Mouse (Mus musculus): Measurements from ENCODE around the gene Slc12a5. TPM values are rescaled to one million over a fixed set of nuclear protein-coding genes. Genes with fewer than 3 reads are reported as not detected.

Gene Slc12a5
- polyA plus RNA-seq, 1 experiment from 2014 or later = 0.84 TPM

GRCm38 (mm10) chr2:164940140-164940830 is 20.3 kb upstream of the Slc12a5 start, which contains the start of gene Mmp9:
Gene Mmp9, plus strand, starts transcription at chr2:164940780.
- Histone ChIP-seq H3K4me2 (replicated peaks; ENCODE audit: low read depth, low read length) (no peak within 1 kb of the TSS), H3K9ac (replicated peaks; ENCODE audit: low read depth) (no peak within 1 kb of the TSS), H3K4me1 (ENCODE audit: insufficient read depth, low read depth, low read length) (no peaks in the 10 kb centered on the region), H3K36me3 (ENCODE audit: insufficient read depth, low read length) (no peaks in the 10 kb centered on the region), H3K4me3 (ENCODE audit: low read depth, low read length) (no peak within 1 kb of the TSS; the same call in 1 of the 2 replicates), H3K9me3 (ENCODE audit: low read length) (no peaks in the 10 kb centered on the region), H3K27me3 (replicated peaks; ENCODE audit: insufficient read depth, low read length) (peaks cover 25% of the 10 kb centered on the region), H3K27ac (ENCODE audit: low read length) (no peak within 1 kb of the TSS)
- DNase-seq (ENCODE audit: low spot score) = no peak
- ATAC-seq = no peak
- WGBS = 21% methylated on average over 10 of the region's 10 CpGs
- TF ChIP-seq CTCF (IDR thresholded peaks at IDR 0.05) (no peak), EP300 (IDR thresholded peaks at IDR 0.05) (no peak)

GRCm38 (mm10) chr2:164942692-164943290 is 17.8 kb upstream of the Slc12a5 start:
- no peak for ATAC-seq
- H3K4me3 ChIP-seq (ENCODE audit: low read depth, low read length) = no peak overlapping the region
- H3K9ac ChIP-seq (replicated peaks; ENCODE audit: low read depth) = no peak overlapping the region
- no peaks in the 10 kb centered on the region for H3K36me3 ChIP-seq (ENCODE audit: insufficient read depth, low read length)
- no peak overlapping the region for H3K27ac ChIP-seq (ENCODE audit: low read length)
- peaks cover 26% of the 10 kb centered on the region for H3K27me3 ChIP-seq (replicated peaks; ENCODE audit: insufficient read depth, low read length)
- no peaks in the 10 kb centered on the region for H3K9me3 ChIP-seq (ENCODE audit: low read length)
- 12% methylated on average over 5 of the region's 5 CpGs for WGBS
- TF ChIP-seq CTCF (IDR thresholded peaks at IDR 0.05) = no peak
- TF ChIP-seq EP300 (IDR thresholded peaks at IDR 0.05) = no peak
- peak; percentile 47 for DNase-seq (ENCODE audit: low spot score)
- no peak overlapping the region for H3K4me2 ChIP-seq (replicated peaks; ENCODE audit: low read depth, low read length)
- no peaks in the 10 kb centered on the region for H3K4me1 ChIP-seq (ENCODE audit: insufficient read depth, low read depth, low read length)

GRCm38 (mm10) chr2:164947506-164947905 is 13.1 kb upstream of the Slc12a5 start:
- no peak for TF ChIP-seq CTCF (IDR thresholded peaks at IDR 0.05)
- H3K27me3 ChIP-seq (replicated peaks; ENCODE audit: insufficient read depth, low read length) = peaks cover 37% of the 10 kb centered on the region
- H3K9ac ChIP-seq (replicated peaks; ENCODE audit: low read depth) = no peak overlapping the region
- ATAC-seq (no peak), DNase-seq (ENCODE audit: low spot score) (no peak)
- H3K4me1 ChIP-seq (ENCODE audit: insufficient read depth, low read depth, low read length) = no peaks in the 10 kb centered on the region
- no peaks in the 10 kb centered on the region for H3K9me3 ChIP-seq (ENCODE audit: low read length)
- no peaks in the 10 kb centered on the region for H3K36me3 ChIP-seq (ENCODE audit: insufficient read depth, low read length)
- no peak overlapping the region for H3K4me3 ChIP-seq (ENCODE audit: low read depth, low read length)
- 22% methylated on average over 4 of the region's 4 CpGs for WGBS
- H3K4me2 ChIP-seq (replicated peaks; ENCODE audit: low read depth, low read length) = no peak overlapping the region
- H3K27ac ChIP-seq (ENCODE audit: low read length) = no peak overlapping the region

- TF ChIP-seq EP300 (IDR thresholded peaks at IDR 0.05) = no peak
- Histone ChIP-seq H3K4me3 (ENCODE audit: low read depth, low read length) (no peak overlapping the region), H3K36me3 (ENCODE audit: insufficient read depth, low read length) (no peaks in the 10 kb centered on the region), H3K4me2 (replicated peaks; ENCODE audit: low read depth, low read length) (no peak overlapping the region), H3K9me3 (ENCODE audit: low read length) (no peaks in the 10 kb centered on the region), H3K27ac (ENCODE audit: low read length) (no peak overlapping the region), H3K4me1 (ENCODE audit: insufficient read depth, low read depth, low read length) (no peaks in the 10 kb centered on the region), H3K27me3 (replicated peaks; ENCODE audit: insufficient read depth, low read length) (peaks cover 37% of the 10 kb centered on the region), H3K9ac (replicated peaks; ENCODE audit: low read depth) (no peak overlapping the region)
- ATAC-seq (no peak; the same call in 1 of the 2 replicates), DNase-seq (ENCODE audit: low spot score) (no peak)
- 11% methylated on average over 6 of the region's 7 CpGs for WGBS
These were observed 12.7 kb upstream of the Slc12a5 start for GRCm38 (mm10) chr2:164947930-164948329.

- no peaks in the 10 kb centered on the region for H3K9me3 ChIP-seq (ENCODE audit: low read length)
- 6% methylated on average over 25 of the region's 25 CpGs for WGBS
- H3K4me3 ChIP-seq (ENCODE audit: low read depth, low read length) = peak overlapping the region; percentile 12; the same call in 1 of the 2 replicates
- DNase-seq (ENCODE audit: low spot score) = no peak
- no peaks in the 10 kb centered on the region for H3K4me1 ChIP-seq (ENCODE audit: insufficient read depth, low read depth, low read length)
- no peak for ATAC-seq
- peaks cover 37% of the 10 kb centered on the region for H3K27me3 ChIP-seq (replicated peaks; ENCODE audit: insufficient read depth, low read length)
- TF ChIP-seq EP300 (IDR thresholded peaks at IDR 0.05) (no peak), CTCF (IDR thresholded peaks at IDR 0.05) (no peak)
- no peak overlapping the region for H3K27ac ChIP-seq (ENCODE audit: low read length)
- 0 out of 2 replicates have a peak overlapping the region, but pooled peaks have one; percentile 5 for H3K4me2 ChIP-seq (replicated peaks; ENCODE audit: low read depth, low read length)
- H3K36me3 ChIP-seq (ENCODE audit: insufficient read depth, low read length) = no peaks in the 10 kb centered on the region
- H3K9ac ChIP-seq (replicated peaks; ENCODE audit: low read depth) = no peak overlapping the region
These were observed 11.6 kb upstream of the Slc12a5 start for GRCm38 (mm10) chr2:164948962-164949361.

GRCm38 (mm10) chr2:164950501-164950900 is 10.1 kb upstream of the Slc12a5 start:
- DNase-seq (ENCODE audit: low spot score) = no peak
- 25% methylated on average over 13 of the region's 13 CpGs for WGBS
- Histone ChIP-seq H3K36me3 (ENCODE audit: insufficient read depth, low read length) (no peaks in the 10 kb centered on the region), H3K27me3 (replicated peaks; ENCODE audit: insufficient read depth, low read length) (peaks cover 37% of the 10 kb centered on the region), H3K4me2 (replicated peaks; ENCODE audit: low read depth, low read length) (no peak overlapping the region), H3K4me3 (ENCODE audit: low read depth, low read length) (no peak overlapping the region), H3K9ac (replicated peaks; ENCODE audit: low read depth) (no peak overlapping the region), H3K9me3 (ENCODE audit: low read length) (no peaks in the 10 kb centered on the region), H3K4me1 (ENCODE audit: insufficient read depth, low read depth, low read length) (no peaks in the 10 kb centered on the region), H3K27ac (ENCODE audit: low read length) (no peak overlapping the region)
- ATAC-seq = no peak
- TF ChIP-seq EP300 (IDR thresholded peaks at IDR 0.05) (no peak), CTCF (IDR thresholded peaks at IDR 0.05) (peak; percentile 54)
